Mouse (Mus musculus) spleen, adult 2 months (tissue): ENCODE results near the gene Serp2. TPM values are rescaled to one million over a fixed set of nuclear protein-coding genes. Genes with fewer than 3 reads are reported as not detected.
A peak's percentile ranks its signal among the peaks of the same experiment; 100 is the strongest.

Experiments used
- DNase-seq, 2 experiments: peaks; one replicate each; pipeline versions ENCODE4 v3.0.0 to v3.0.0-alpha.2; 2012 to 2021; ENCODE audit warnings: low spot score in 2 of 2, low read depth in 1 of 2
- H3K27ac ChIP-seq: fragments of 200-500 bp; 2 replicates; pipeline ENCODE4 v1.5.1; 2012; ENCODE audit warnings: low read length, inconsistent platforms; ENCODE audit not compliant: insufficient read depth
- H3K27me3 ChIP-seq: fragments of 200-500 bp; 2 replicates; pipeline ENCODE4 v1.6.1; 2012; ENCODE audit warnings: mild to moderate bottlenecking, moderate library complexity, low read length, inconsistent platforms; ENCODE audit not compliant: control insufficient read depth, insufficient read depth
- H3K36me3 ChIP-seq: fragments of 200-500 bp; 2 replicates; pipeline ENCODE4 v1.6.1; 2012; ENCODE audit warnings: mild to moderate bottlenecking, low read length, inconsistent platforms; ENCODE audit not compliant: control insufficient read depth, insufficient read depth
- H3K4me1 ChIP-seq: fragments of 200-500 bp; 2 replicates; pipeline ENCODE4 v1.6.1; 2011; ENCODE audit warnings: inconsistent platforms; ENCODE audit not compliant: control insufficient read depth, insufficient read depth, insufficient read length
- H3K4me3 ChIP-seq: fragments of 200-500 bp; 2 replicates; pipeline ENCODE4 v1.5.1; 2011; ENCODE audit warnings: mild to moderate bottlenecking, inconsistent platforms; ENCODE audit not compliant: insufficient read depth, insufficient read length; ENCODE audit errors: extremely low read depth
- CTCF ChIP-seq: fragments of 200-500 bp; IDR thresholded peaks from 2 replicates; pipeline ENCODE4 v1.5.1; 2011; ENCODE audit warnings: mild to moderate bottlenecking, inconsistent platforms; ENCODE audit not compliant: insufficient read depth, insufficient read length, insufficient replicate concordance; ENCODE audit errors: extremely low read depth
- POLR2A ChIP-seq: fragments of 200-500 bp; IDR thresholded peaks from 2 replicates; pipeline ENCODE4 v1.6.1; 2011; ENCODE audit warnings: low read depth, low read length, inconsistent platforms
- WGBS: fragments of 180-500 bp; shearing (Covaris S2); methylation state at CpG from one replicate; pipeline ENCODE4 v1.1.7; 2018; 5-methylcytosine and 5-hydroxymethylcytosine counted together
- polyA plus RNA-seq: library from polyadenylated mRNA; depleted of rRNA; stranded (reverse); fragments of >200 nt; gene quantifications from 2 replicates; pipeline ENCODE4 v1.2.3, GENCODE M21; 2012

The Serp2 gene
- polyA plus RNA-seq, 1 experiment, result 4.2 TPM

GRCm38 (mm10) chr14:76506425-76507205 is 50.1 kb downstream of the Serp2 start:
- WGBS, result 82% methylated on average over 27 of the region's 27 CpGs
- H3K27ac ChIP-seq, result no peak overlapping the region
- H3K27me3 ChIP-seq, result no peaks in the 10 kb centered on the region
- H3K36me3 ChIP-seq, result no peaks in the 10 kb centered on the region
- peak overlapping the region; percentile 62; the same call in 1 of the 2 replicates for H3K4me3 ChIP-seq
- H3K4me1 ChIP-seq, result peaks cover 5% of the 10 kb centered on the region
- DNase-seq, result no peak
- TF ChIP-seq CTCF, result no peak
- no peak for TF ChIP-seq POLR2A

DNA sequence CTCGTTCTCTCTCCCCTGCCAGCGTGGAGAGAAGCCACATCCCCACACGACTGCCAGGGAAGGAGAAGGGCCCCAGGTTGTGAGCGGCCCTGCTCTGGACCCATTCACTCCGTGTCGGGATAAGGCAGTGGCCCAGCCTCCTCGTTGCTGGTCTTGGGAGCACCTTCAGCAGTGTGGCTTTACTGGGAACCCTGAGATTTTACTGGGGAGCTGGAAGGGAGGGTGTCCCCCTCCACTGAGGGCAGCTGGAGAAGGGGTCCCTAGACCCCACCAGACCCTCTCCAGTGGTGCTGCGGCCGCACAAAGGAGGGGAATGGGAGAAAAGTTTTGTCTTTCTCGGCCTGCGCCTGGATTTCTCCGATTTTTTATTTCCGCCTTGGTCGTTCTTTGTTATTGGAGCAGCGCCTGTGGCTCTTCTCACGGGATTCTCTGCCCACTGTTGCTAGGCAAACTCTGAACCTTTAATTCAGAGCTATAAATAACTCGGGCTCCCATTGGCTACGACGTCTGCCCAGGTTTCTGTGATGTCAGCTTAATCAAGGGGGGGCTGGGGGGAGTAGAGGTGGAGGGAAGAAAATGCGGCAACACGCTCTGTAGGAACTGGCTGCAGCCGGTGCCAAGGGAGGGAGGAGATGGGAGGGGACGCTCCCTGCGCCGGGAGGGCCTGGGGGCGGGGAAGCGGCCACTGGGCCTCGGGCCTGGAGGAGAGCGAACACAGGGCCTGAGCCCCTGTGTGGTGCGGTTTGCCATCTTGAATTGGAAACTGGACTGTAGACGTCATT is 51.1 kb downstream of the Serp2 start:
- peak overlapping the region; percentile 62 for H3K4me3 ChIP-seq
- peaks cover 5% of the 10 kb centered on the region for H3K4me1 ChIP-seq
- H3K27ac ChIP-seq, result peak overlapping the region; percentile 78
- H3K27me3 ChIP-seq, result no peaks in the 10 kb centered on the region
- no peaks in the 10 kb centered on the region for H3K36me3 ChIP-seq
- TF ChIP-seq POLR2A (no peak), CTCF (no peak)
- 4% methylated on average over 31 of the region's 31 CpGs for WGBS
- DNase-seq, result peak; percentile 33 to 42

DNA sequence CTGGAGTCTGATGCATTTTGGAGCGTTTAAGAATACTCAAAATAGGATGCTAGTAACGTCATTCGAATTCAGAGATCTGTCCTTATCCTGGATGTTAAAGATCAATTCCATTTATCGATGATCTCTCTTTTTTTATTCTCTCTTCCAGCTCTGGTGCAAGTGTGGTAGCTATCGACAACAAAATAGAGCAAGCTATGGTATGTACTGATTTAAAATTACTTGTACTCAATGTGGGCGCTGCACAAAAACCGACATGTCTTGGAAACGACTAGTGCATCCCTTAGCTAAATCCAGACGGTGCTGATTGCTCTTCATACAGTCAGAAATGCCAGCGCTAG is 51.6 kb downstream of the Serp2 start:
- H3K4me1 ChIP-seq, result peaks cover 5% of the 10 kb centered on the region
- peak overlapping the region; percentile 78 for H3K27ac ChIP-seq
- WGBS, result 2% methylated on average over 10 of the region's 10 CpGs
- no peak for DNase-seq
- H3K27me3 ChIP-seq, result no peaks in the 10 kb centered on the region
- H3K4me3 ChIP-seq, result peak overlapping the region; percentile 62
- H3K36me3 ChIP-seq, result no peaks in the 10 kb centered on the region
- no peak for TF ChIP-seq POLR2A
- no peak for TF ChIP-seq CTCF

DNA sequence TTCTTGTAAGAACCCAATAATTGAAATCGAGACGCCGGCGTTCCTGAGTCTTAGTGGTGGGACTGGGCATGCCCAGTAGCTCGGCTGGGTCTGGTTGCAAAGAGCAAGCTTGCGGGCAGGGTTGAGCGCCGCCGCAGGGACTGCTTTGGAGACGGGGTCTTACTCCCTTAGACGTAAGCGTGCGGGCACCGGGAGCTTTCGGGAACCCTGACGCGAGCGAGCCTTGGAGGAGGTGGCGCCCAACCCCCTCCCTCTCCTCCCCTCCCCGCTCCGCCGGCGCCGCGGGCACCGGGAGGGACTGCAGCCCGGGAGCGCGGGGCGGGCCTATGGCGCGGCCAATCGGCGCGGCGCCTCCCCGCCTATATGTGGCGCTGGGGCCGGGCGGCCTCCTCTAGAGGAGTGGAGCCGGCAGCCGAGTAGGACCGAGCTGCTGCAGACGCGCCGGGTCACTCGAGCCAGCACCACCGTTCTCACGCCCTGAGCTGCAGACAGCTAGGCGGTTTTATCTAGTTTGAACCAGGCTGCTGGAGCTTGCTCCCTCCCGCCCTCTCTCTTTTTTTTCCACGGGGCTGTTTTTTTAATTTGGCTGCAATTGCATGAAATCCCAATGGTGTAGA is 52.5 kb downstream of the Serp2 start:
- H3K4me3 ChIP-seq, result peak overlapping the region; percentile 62
- H3K27ac ChIP-seq, result peak overlapping the region; percentile 66
- H3K27me3 ChIP-seq, result no peaks in the 10 kb centered on the region
- H3K36me3 ChIP-seq, result no peaks in the 10 kb centered on the region
- DNase-seq, result peak; percentile 61 to 85
- WGBS, result under 1% methylated on average over 51 of the region's 52 CpGs
- TF ChIP-seq CTCF, result no peak
- TF ChIP-seq POLR2A, result peak; percentile 95
- peaks cover 5% of the 10 kb centered on the region for H3K4me1 ChIP-seq

DNA sequence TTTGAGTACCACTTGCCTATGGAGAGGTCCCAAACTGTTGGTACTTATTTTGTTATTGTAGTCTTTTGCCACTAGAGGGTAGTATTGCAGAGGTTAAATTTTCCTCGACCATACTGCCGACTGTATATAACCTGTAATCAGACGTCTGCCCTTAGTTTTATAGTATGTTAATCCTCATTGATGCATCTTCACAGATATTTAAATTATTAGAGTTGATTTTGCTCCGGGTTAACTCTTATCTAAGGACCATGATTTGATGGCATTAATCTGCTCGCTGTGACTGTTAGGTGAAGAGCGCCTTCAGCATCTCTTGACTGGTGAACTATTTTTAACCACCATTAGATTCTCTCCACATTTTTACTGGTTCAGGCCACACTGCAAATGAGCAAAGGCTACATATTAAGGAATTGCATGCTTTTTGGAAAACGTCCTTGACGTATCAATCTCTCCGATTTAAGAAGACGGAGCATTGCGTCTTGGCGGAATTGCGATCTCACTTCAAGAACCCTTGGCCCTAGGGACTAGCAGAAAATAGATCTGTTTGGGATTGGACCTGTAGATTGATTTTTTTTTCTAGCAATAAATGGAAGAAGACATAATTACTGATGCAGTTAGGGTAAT is 53.3 kb downstream of the Serp2 start:
- H3K27ac ChIP-seq, result no peak overlapping the region
- 18% methylated on average over 13 of the region's 13 CpGs for WGBS

GRCm38 (mm10) chr14:76500036-76500435 is 56.7 kb downstream of the Serp2 start:
- Histone ChIP-seq H3K27me3 (no peaks in the 10 kb centered on the region), H3K36me3 (no peaks in the 10 kb centered on the region), H3K4me1 (no peaks in the 10 kb centered on the region), H3K4me3 (no peak overlapping the region), H3K27ac (no peak overlapping the region)
- DNase-seq, result no peak
- WGBS, result 88% methylated on average over 5 of the region's 5 CpGs
- TF ChIP-seq POLR2A (no peak), CTCF (no peak)

More for the DNA sequence above, 53.3 kb downstream of the Serp2 start:
- H3K4me3 ChIP-seq, result no peak overlapping the region
- H3K27me3 ChIP-seq, result no peaks in the 10 kb centered on the region
- no peak for TF ChIP-seq POLR2A
- no peak for TF ChIP-seq CTCF
- DNase-seq, result peak in 1 of 2 experiments; percentile 49
- peaks cover 5% of the 10 kb centered on the region for H3K4me1 ChIP-seq
- H3K36me3 ChIP-seq, result no peaks in the 10 kb centered on the region
